Mouse (Mus musculus): Measurements from ENCODE around the gene Adra2b.

DNA sequence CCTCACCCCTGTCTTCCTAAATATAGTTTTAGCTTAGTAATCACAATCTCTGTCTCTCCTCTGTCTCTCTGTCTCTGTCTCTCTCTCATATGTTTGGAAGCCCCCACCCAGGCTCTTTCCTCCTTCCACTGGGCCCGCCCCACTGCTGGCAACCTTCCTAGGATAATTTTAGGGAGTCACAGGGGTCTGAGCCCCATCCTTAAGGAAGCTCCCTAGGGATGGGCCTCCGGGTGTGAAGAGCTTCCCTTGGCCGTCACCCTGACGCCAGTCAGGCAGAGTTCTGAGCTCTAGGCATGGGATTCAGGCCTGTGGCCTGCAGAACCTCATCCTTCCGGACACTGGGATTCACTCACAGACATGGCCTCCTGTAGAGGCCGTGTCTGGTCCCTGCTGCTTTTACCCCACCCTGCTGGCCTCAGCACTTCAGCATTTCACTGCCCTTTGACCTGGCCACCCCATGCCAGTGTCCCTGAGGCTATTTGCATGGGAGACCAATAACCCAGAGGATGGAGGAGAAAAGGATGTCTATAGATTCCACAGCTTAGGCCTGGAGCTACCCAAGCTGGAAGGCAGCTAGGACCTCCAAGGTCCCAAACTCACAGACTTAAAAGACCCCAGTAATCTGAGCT lies 13.5 kb downstream of the Adra2b start:
- TF ChIP-seq CTCF (IDR thresholded peaks at IDR 0.05; ENCODE audit: borderline replicate concordance, insufficient read depth, low read length), result no peak
- no peak for TF ChIP-seq POLR2A (IDR thresholded peaks at IDR 0.05; ENCODE audit: low read depth, low read length)

Data from embryonic fibroblast, embryonic 13.5 days (primary cell).